In genomic region chr8:110619919-110620318, GRCm38 (mm10) we compare ENCODE assay signal across 7 mouse cellular contexts. TPM values are rescaled to one million over a fixed set of nuclear protein-coding genes. Genes with fewer than 3 reads are reported as not detected.
DNase-seq lines count a peak whose midpoint lies in the region; ATAC-seq lines count a peak whose summit lies in the region.

No protein-coding gene starts in this region.

- H3K4me1 ChIP-seq in midbrain, embryonic 10.5 days: peaks cover 24% of the 10 kb centered on the region
- peaks cover 10% of the 10 kb centered on the region for H3K4me1 ChIP-seq in midbrain, embryonic 11.5 days (ENCODE audit: control insufficient read depth, insufficient read depth, low read length)
- peaks cover 14% of the 10 kb centered on the region for H3K4me1 ChIP-seq in embryonic facial prominence, embryonic 12.5 days
- peaks cover 7% of the 10 kb centered on the region; the same call in 1 of the 2 replicates for H3K4me1 ChIP-seq in limb, embryonic 11.5 days (ENCODE audit: control insufficient read depth, insufficient read depth, low read length)
- H3K4me1 ChIP-seq in stomach, embryonic 15.5 days: peaks cover 14% of the 10 kb centered on the region; the same call in 1 of the 2 replicates

- no peaks in the 10 kb centered on the region for H3K9me3 ChIP-seq in midbrain, embryonic 10.5 days (replicated peaks)
- no peaks in the 10 kb centered on the region for H3K9me3 ChIP-seq in midbrain, embryonic 11.5 days (ENCODE audit: control insufficient read depth, low read length)
- H3K9me3 ChIP-seq in embryonic facial prominence, embryonic 12.5 days: no peaks in the 10 kb centered on the region
- no peaks in the 10 kb centered on the region for H3K9me3 ChIP-seq in limb, embryonic 11.5 days (ENCODE audit: control insufficient read depth, low read length)
- H3K9me3 ChIP-seq in stomach, embryonic 15.5 days: no peaks in the 10 kb centered on the region

- H3K36me3 ChIP-seq in midbrain, embryonic 10.5 days: no peaks in the 10 kb centered on the region
- H3K36me3 ChIP-seq in midbrain, embryonic 11.5 days (ENCODE audit: control insufficient read depth, insufficient read depth, low read length): no peaks in the 10 kb centered on the region
- no peaks in the 10 kb centered on the region for H3K36me3 ChIP-seq in embryonic facial prominence, embryonic 12.5 days
- no peaks in the 10 kb centered on the region for H3K36me3 ChIP-seq in limb, embryonic 11.5 days (ENCODE audit: control insufficient read depth, insufficient read depth, low read length)
- no peaks in the 10 kb centered on the region for H3K36me3 ChIP-seq in stomach, embryonic 15.5 days

- DNase-seq in midbrain, embryonic 10.5 days (ENCODE audit: low spot score): no peak
- DNase-seq in midbrain, embryonic 11.5 days (ENCODE audit: low spot score, missing footprints): no peak
- no peak for DNase-seq in limb, embryonic 11.5 days (ENCODE audit: low spot score)
- DNase-seq in left cerebral cortex, postnatal 14 days (ENCODE audit: low spot score in 2 of 2): no peak
- DNase-seq in gastrocnemius, postnatal 4 days (ENCODE audit: low spot score in 2 of 2): no peak

- H3K27me3 ChIP-seq in midbrain, embryonic 10.5 days (ENCODE audit: low read depth, poor library complexity, severe bottlenecking): peaks cover 7% of the 10 kb centered on the region; the same call in 1 of the 2 replicates
- no peaks in the 10 kb centered on the region; the same call in 1 of the 2 replicates for H3K27me3 ChIP-seq in midbrain, embryonic 11.5 days (ENCODE audit: control insufficient read depth, insufficient read depth, low read length)
- H3K27me3 ChIP-seq in embryonic facial prominence, embryonic 12.5 days: peaks cover 5% of the 10 kb centered on the region
- no peaks in the 10 kb centered on the region for H3K27me3 ChIP-seq in limb, embryonic 11.5 days (ENCODE audit: control insufficient read depth, insufficient read depth, low read length)
- H3K27me3 ChIP-seq in stomach, embryonic 15.5 days (replicated peaks): peaks cover 7% of the 10 kb centered on the region; the same call in 1 of the 2 replicates

- no peak overlapping the region for H3K4me2 ChIP-seq in midbrain, embryonic 11.5 days
- H3K4me2 ChIP-seq in embryonic facial prominence, embryonic 12.5 days (replicated peaks): peak overlapping the region; percentile 92
- H3K4me2 ChIP-seq in limb, embryonic 11.5 days (ENCODE audit: low read depth, severe bottlenecking): 0 out of 2 replicates have a peak overlapping the region, but pooled peaks have one; percentile 79
- peak overlapping the region; percentile 74 for H3K4me2 ChIP-seq in stomach, embryonic 15.5 days

- no peak for ATAC-seq in midbrain, embryonic 11.5 days (ENCODE audit: low FRiP score)
- ATAC-seq in embryonic facial prominence, embryonic 12.5 days (ENCODE audit: insufficient number of reproducible peaks, insufficient read depth, low FRiP score, low TSS enrichment): no peak
- ATAC-seq in limb, embryonic 11.5 days (ENCODE audit: insufficient number of reproducible peaks, low FRiP score, low TSS enrichment, low read depth): no peak
- ATAC-seq in stomach, embryonic 15.5 days (ENCODE audit: insufficient read depth, low FRiP score, low read depth): no peak

- no peak overlapping the region for H3K9ac ChIP-seq in midbrain, embryonic 11.5 days (ENCODE audit: low read length)
- H3K9ac ChIP-seq in embryonic facial prominence, embryonic 12.5 days: no peak overlapping the region
- no peak overlapping the region for H3K9ac ChIP-seq in limb, embryonic 11.5 days (ENCODE audit: low read length)
- no peak overlapping the region for H3K9ac ChIP-seq in stomach, embryonic 15.5 days

- WGBS in midbrain, embryonic 10.5 days: 91% methylated on average over 5 of the region's 5 CpGs
- 91% methylated on average over 5 of the region's 5 CpGs for WGBS in midbrain, embryonic 11.5 days
- WGBS in embryonic facial prominence, embryonic 12.5 days: 88% methylated on average over 5 of the region's 5 CpGs
- 92% methylated on average over 5 of the region's 5 CpGs for WGBS in limb, embryonic 11.5 days
- WGBS in stomach, embryonic 15.5 days: 83% methylated on average over 5 of the region's 5 CpGs

- intact Hi-C loops in left cerebral cortex, postnatal 14 days (cut with DNase I): no loop called here

- no peak overlapping the region for H3K27ac ChIP-seq in midbrain, embryonic 10.5 days (replicated peaks)
- no peak overlapping the region for H3K27ac ChIP-seq in midbrain, embryonic 11.5 days (ENCODE audit: low read depth, low read length)
- no peak overlapping the region for H3K27ac ChIP-seq in embryonic facial prominence, embryonic 12.5 days
- H3K27ac ChIP-seq in limb, embryonic 11.5 days (replicated peaks; ENCODE audit: low read depth, low read length): no peak overlapping the region
- H3K27ac ChIP-seq in stomach, embryonic 15.5 days: no peak overlapping the region

- H3K4me3 ChIP-seq in midbrain, embryonic 10.5 days: peak overlapping the region; percentile 97
- no peak overlapping the region for H3K4me3 ChIP-seq in midbrain, embryonic 11.5 days (ENCODE audit: low read depth, low read length)
- H3K4me3 ChIP-seq in embryonic facial prominence, embryonic 12.5 days: 0 out of 2 replicates have a peak overlapping the region, but pooled peaks have one; percentile 95
- H3K4me3 ChIP-seq in limb, embryonic 11.5 days (ENCODE audit: low read depth, low read length): no peak overlapping the region
- H3K4me3 ChIP-seq in stomach, embryonic 15.5 days (replicated peaks): no peak overlapping the region

RNA-seq across cellular contexts. Expression of gene Vac14, which starts 1.5 kb away (rescaled TPM):
- 27.7 and 28.1 TPM in 2 replicates for polyA plus RNA-seq in midbrain, embryonic 10.5 days (2016; fragmentation: Nextera tagmentation; extraction: Ambion mirVana)
- polyA plus RNA-seq in midbrain, embryonic 11.5 days (2014; fragmentation: Nextera tagmentation; extraction: Ambion mirVana): 31.9 and 33.8 TPM in 2 replicates
- 24.8 and 25.6 TPM in 2 replicates for polyA plus RNA-seq in embryonic facial prominence, embryonic 12.5 days (2016; fragmentation: Nextera tagmentation; extraction: Ambion mirVana)
- 30.5 TPM in 2 replicates for polyA plus RNA-seq in limb, embryonic 11.5 days (2014; fragmentation: Nextera tagmentation; extraction: Ambion mirVana)
- 16.4 and 20.1 TPM in 2 replicates for polyA plus RNA-seq in stomach, embryonic 15.5 days (2015; fragmentation: Nextera tagmentation; extraction: Ambion mirVana)
- 10 to 100 TPM; 22.4 to 24.5 TPM for total RNA-seq in left cerebral cortex, postnatal 14 days (2021)
- 10 to 100 TPM; 20.3 to 21.2 TPM for total RNA-seq in gastrocnemius, postnatal 4 days (2021)

Comparison
In these comparisons a context has a peak if more than half of its experiments do, and no peak if none do; other contexts are left out.
1. H3K4me3 ChIP-seq: peak in midbrain, embryonic 10.5 days (single experiment) and embryonic facial prominence, embryonic 12.5 days (single experiment); none in midbrain, embryonic 11.5 days (single experiment), limb, embryonic 11.5 days (single experiment) and stomach, embryonic 15.5 days (single experiment).